Mouse (Mus musculus): ENCODE measurements at regions not wholly inside any gene's neighbourhood (a gene's known extent, or its start where the extent isn't known, plus 50 kb on each side); places are given as distances from the start of the nearest gene placed in this dataset.

DNA sequence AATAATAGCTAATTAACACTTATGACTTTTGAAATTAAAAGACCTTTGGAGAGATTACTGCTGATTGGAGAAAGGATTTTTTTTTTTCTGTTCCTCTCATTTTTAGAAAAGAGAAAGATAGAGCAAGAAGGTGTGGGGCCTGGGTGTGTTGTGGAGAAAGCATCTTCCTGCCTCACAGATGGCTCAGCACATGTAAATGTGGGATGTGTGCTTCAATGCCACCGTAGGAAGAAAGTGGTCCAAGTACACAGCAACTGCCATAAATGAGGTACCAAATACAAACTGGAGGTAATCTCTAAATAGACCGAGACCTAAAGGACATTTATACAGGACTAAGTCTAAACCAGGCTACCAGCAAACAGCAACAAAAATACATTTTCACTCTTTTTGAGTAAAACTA, 105.7 kb downstream of the Slc35b3 start:
- Histone ChIP-seq H3K27me3 (ENCODE audit: control insufficient read depth in 1 of 2, insufficient read depth in 2 of 2, low read length in 2 of 2) (no peaks in the 10 kb centered on the region; a peak in 1 of 4 replicates), H3K79me2 (ENCODE audit: control insufficient read depth, insufficient read depth, low read length, poor library complexity) (no peaks in the 10 kb centered on the region), H3K36me3 (ENCODE audit: control insufficient read depth in 1 of 2, insufficient read depth in 2 of 2, low read length in 2 of 2) (no peaks in the 10 kb centered on the region), H3K27ac (ENCODE audit: control insufficient read depth, low read depth, low read length) (no peak overlapping the region), H3K4me3 (ENCODE audit: control insufficient read depth in 1 of 2, insufficient read depth in 1 of 2, low read depth in 2 of 2, low read length in 2 of 2) (no peak overlapping the region), H3K4me1 (ENCODE audit: control insufficient read depth in 1 of 2, insufficient read depth in 2 of 2, low read length in 2 of 2) (no peaks in the 10 kb centered on the region), H3K9ac (ENCODE audit: control insufficient read depth, low read depth, low read length, poor library complexity, severe bottlenecking) (no peak overlapping the region), H3K9me3 (replicated peaks; ENCODE audit: insufficient read depth, low read length) (no peaks in the 10 kb centered on the region)
- TF ChIP-seq MXI1 (IDR thresholded peaks at IDR 0.05; ENCODE audit: low read depth, low read length) (no peak), GATA1 (IDR thresholded peaks at IDR 0.05; ENCODE audit: low read depth, low read length) (no peak), MEF2A (IDR thresholded peaks at IDR 0.05; ENCODE audit: extremely low read depth, insufficient replicate concordance, low read depth, low read length, poor library complexity, severe bottlenecking) (no peak), POLR2AphosphoS5 (IDR thresholded peaks at IDR 0.05; ENCODE audit: borderline replicate concordance, low read depth, low read length) (no peak)
- DNase-seq (ENCODE audit: low read depth, low spot score): no peak

DNA sequence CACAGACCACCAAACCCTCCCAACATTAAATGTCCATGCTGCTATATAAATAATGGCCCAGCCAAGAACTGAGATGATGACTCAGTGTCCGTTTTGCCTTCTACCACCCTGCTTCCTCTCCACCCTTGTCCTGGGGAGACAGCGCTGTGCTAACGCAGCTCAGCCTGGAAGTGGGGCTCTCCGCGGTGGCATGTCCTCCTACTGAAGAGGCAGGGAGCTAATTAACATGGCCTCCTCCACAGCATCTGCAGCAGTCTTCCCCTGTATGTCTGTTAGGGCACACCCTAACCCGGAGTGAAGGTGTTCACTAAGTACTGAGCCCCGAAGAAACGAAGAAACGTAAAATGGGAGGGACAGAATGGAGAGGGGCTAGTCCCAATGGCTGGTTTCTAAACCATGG, 107.8 kb downstream of the Slc35b3 start:
- Histone ChIP-seq H3K27ac (ENCODE audit: control insufficient read depth, low read depth, low read length) (no peak overlapping the region), H3K27me3 (ENCODE audit: control insufficient read depth in 1 of 2, insufficient read depth in 2 of 2, low read length in 2 of 2) (no peaks in the 10 kb centered on the region; a peak in 1 of 4 replicates), H3K4me3 (ENCODE audit: control insufficient read depth in 1 of 2, insufficient read depth in 1 of 2, low read depth in 2 of 2, low read length in 2 of 2) (no peak overlapping the region), H3K36me3 (ENCODE audit: control insufficient read depth in 1 of 2, insufficient read depth in 2 of 2, low read length in 2 of 2) (no peaks in the 10 kb centered on the region), H3K4me1 (ENCODE audit: control insufficient read depth in 1 of 2, insufficient read depth in 2 of 2, low read length in 2 of 2) (no peaks in the 10 kb centered on the region), H3K9ac (ENCODE audit: control insufficient read depth, low read depth, low read length, poor library complexity, severe bottlenecking) (no peak overlapping the region), H3K79me2 (ENCODE audit: control insufficient read depth, insufficient read depth, low read length, poor library complexity) (no peaks in the 10 kb centered on the region), H3K9me3 (replicated peaks; ENCODE audit: insufficient read depth, low read length) (no peaks in the 10 kb centered on the region)
- no peak for TF ChIP-seq NRF1 (IDR thresholded peaks at IDR 0.05; ENCODE audit: insufficient read depth, low read depth, low read length, poor library complexity, severe bottlenecking)
- no peak for TF ChIP-seq ETS1 (IDR thresholded peaks at IDR 0.05; ENCODE audit: low read depth, low read length)
- no peak for TF ChIP-seq HCFC1 (IDR thresholded peaks at IDR 0.05; ENCODE audit: low read depth, low read length)
- TF ChIP-seq SIN3A (IDR thresholded peaks at IDR 0.05; ENCODE audit: low read length): no peak
- no peak for TF ChIP-seq MXI1 (IDR thresholded peaks at IDR 0.05; ENCODE audit: low read depth, low read length)
- no peak for TF ChIP-seq MAX (IDR thresholded peaks at IDR 0.05; ENCODE audit: low read length)
- TF ChIP-seq ELF1 (IDR thresholded peaks at IDR 0.05; ENCODE audit: low read depth, low read length): no peak
- TF ChIP-seq SMC3 (IDR thresholded peaks at IDR 0.05; ENCODE audit: low read depth, low read length): no peak
- TF ChIP-seq ZKSCAN1 (IDR thresholded peaks at IDR 0.05; ENCODE audit: low read depth, low read length): no peak
- no peak for DNase-seq (ENCODE audit: low read depth, low spot score)

DNA sequence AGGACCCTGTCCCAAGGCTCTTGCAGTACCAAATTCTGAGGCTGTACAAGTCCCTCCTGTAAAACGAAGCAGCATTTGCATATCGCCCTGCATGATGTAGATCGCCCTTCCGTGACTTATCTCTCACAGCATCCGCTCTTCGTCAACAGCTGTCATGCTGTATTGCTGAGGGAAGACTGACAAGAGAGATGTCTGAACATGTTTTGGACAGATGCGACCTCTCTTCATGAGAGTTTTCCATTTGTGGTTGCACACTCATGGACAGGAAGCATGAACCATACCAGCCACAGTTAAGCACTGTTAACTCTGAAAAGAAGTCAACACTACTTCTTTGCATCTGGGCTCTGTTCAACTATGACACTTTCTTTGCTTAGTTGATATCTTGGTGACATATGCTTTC, 108.9 kb downstream of the Slc35b3 start:
- Histone ChIP-seq H3K27me3 (ENCODE audit: control insufficient read depth in 1 of 2, insufficient read depth in 2 of 2, low read length in 2 of 2) (no peaks in the 10 kb centered on the region; a peak in 1 of 4 replicates), H3K79me2 (ENCODE audit: control insufficient read depth, insufficient read depth, low read length, poor library complexity) (no peaks in the 10 kb centered on the region), H3K9ac (ENCODE audit: control insufficient read depth, low read depth, low read length, poor library complexity, severe bottlenecking) (no peak overlapping the region), H3K4me1 (ENCODE audit: control insufficient read depth in 1 of 2, insufficient read depth in 2 of 2, low read length in 2 of 2) (no peaks in the 10 kb centered on the region), H3K36me3 (ENCODE audit: control insufficient read depth in 1 of 2, insufficient read depth in 2 of 2, low read length in 2 of 2) (no peaks in the 10 kb centered on the region), H3K9me3 (replicated peaks; ENCODE audit: insufficient read depth, low read length) (no peaks in the 10 kb centered on the region), H3K27ac (ENCODE audit: control insufficient read depth, low read depth, low read length) (no peak overlapping the region), H3K4me3 (ENCODE audit: control insufficient read depth in 1 of 2, insufficient read depth in 1 of 2, low read depth in 2 of 2, low read length in 2 of 2) (no peak overlapping the region)
- DNase-seq (ENCODE audit: low read depth, low spot score): no peak
- TF ChIP-seq MYC (IDR thresholded peaks at IDR 0.05; ENCODE audit: low read depth, low read length): no peak
- no peak for TF ChIP-seq POLR2AphosphoS2 (IDR thresholded peaks at IDR 0.05; ENCODE audit: low read length)
- TF ChIP-seq RCOR1 (IDR thresholded peaks at IDR 0.05; ENCODE audit: low read depth, low read length): no peak
- no peak for TF ChIP-seq BHLHE40 (IDR thresholded peaks at IDR 0.05; ENCODE audit: borderline replicate concordance, low read depth, low read length)
- TF ChIP-seq ETS1 (IDR thresholded peaks at IDR 0.05; ENCODE audit: low read depth, low read length): no peak
- TF ChIP-seq JUND (IDR thresholded peaks at IDR 0.05; ENCODE audit: low read depth, low read length): no peak
- TF ChIP-seq TAL1 (IDR thresholded peaks at IDR 0.05; ENCODE audit: low read length): no peak
- TF ChIP-seq NELFE (IDR thresholded peaks at IDR 0.05; ENCODE audit: low read depth, low read length): no peak
- no peak for TF ChIP-seq MAX (IDR thresholded peaks at IDR 0.05; ENCODE audit: low read length)
- no peak for TF ChIP-seq MXI1 (IDR thresholded peaks at IDR 0.05; ENCODE audit: low read depth, low read length)
- no peak for TF ChIP-seq SMC3 (IDR thresholded peaks at IDR 0.05; ENCODE audit: low read depth, low read length)
- TF ChIP-seq ZMIZ1 (IDR thresholded peaks at IDR 0.05; ENCODE audit: low read depth, low read length): no peak
- no peak for TF ChIP-seq HCFC1 (IDR thresholded peaks at IDR 0.05; ENCODE audit: low read depth, low read length)
